10 mouse cellular contexts compared by ENCODE assay signal in genomic region chr3:79784362-79784736, GRCm38 (mm10). TPM values are rescaled to one million over a fixed set of nuclear protein-coding genes. Genes with fewer than 3 reads are reported as not detected.
DNase-seq lines count a peak whose midpoint lies in the region; ATAC-seq lines count a peak whose summit lies in the region.
"Had no signal": no experiment of that assay in that cellular context is flagged by ENCODE, and none has a peak within 500 bp of the region (broad histone marks: within the 10 kb centered on the region; RNA-seq: fewer than 3 reads in every experiment).

No protein-coding gene starts in this region.

- H3K4me1 ChIP-seq in lung, embryonic 16.5 days (replicated peaks; ENCODE audit: control insufficient read depth, insufficient read depth, low read length): peaks cover 10% of the 10 kb centered on the region
- H3K4me1 ChIP-seq in limb, embryonic 15.5 days: no peaks in the 10 kb centered on the region

- peak overlapping the region; percentile 55 for H3K4me2 ChIP-seq in lung, embryonic 16.5 days (ENCODE audit: low read depth, low read length)
- peak overlapping the region; percentile 27 for H3K4me2 ChIP-seq in limb, embryonic 15.5 days

- H3K27ac ChIP-seq in lung, embryonic 16.5 days (ENCODE audit: low read length): no peak overlapping the region
- no peak overlapping the region for H3K27ac ChIP-seq in limb, embryonic 15.5 days
- H3K27ac ChIP-seq: liver, embryonic 14.5 days had no signal

- H3K9me3 ChIP-seq in lung, embryonic 16.5 days (ENCODE audit: control insufficient read depth, low read length): no peaks in the 10 kb centered on the region
- no peaks in the 10 kb centered on the region for H3K9me3 ChIP-seq in limb, embryonic 15.5 days

- no peaks in the 10 kb centered on the region for H3K36me3 ChIP-seq in lung, embryonic 16.5 days (ENCODE audit: control insufficient read depth, insufficient read depth, low read length)
- no peaks in the 10 kb centered on the region for H3K36me3 ChIP-seq in limb, embryonic 15.5 days

- ATAC-seq in lung, embryonic 16.5 days (ENCODE audit: low read depth): peak; percentile 64; the same call in 1 of the 2 replicates
- no peak for ATAC-seq in limb, embryonic 15.5 days (ENCODE audit: insufficient number of reproducible peaks, low FRiP score, low TSS enrichment, low read depth)

- peak; percentile 40 for DNase-seq in embryo, embryonic 10 days (ENCODE audit: low spot score)
- DNase-seq in embryo, embryonic 9.5 days (ENCODE audit: extremely low spot score): no peak
- no peak for DNase-seq in lung, postnatal 10 days
- DNase-seq in yolk sac, embryonic 10.5 days (ENCODE audit: low spot score): no peak
- no peak for DNase-seq in B cell, adult 2 months
- DNase-seq in layer of hippocampus, postnatal 25 days (ENCODE audit: extremely low spot score in 1 of 2, low spot score in 1 of 2): no peak
- DNase-seq: right cerebral cortex, postnatal 14 days had no signal

- peak overlapping the region; percentile 41; the same call in 1 of the 2 replicates for H3K9ac ChIP-seq in lung, embryonic 16.5 days (ENCODE audit: low read length)
- no peak overlapping the region for H3K9ac ChIP-seq in limb, embryonic 15.5 days
- H3K9ac ChIP-seq: liver, embryonic 14.5 days had no signal

- peak overlapping the region; percentile 30 for H3K4me3 ChIP-seq in lung, embryonic 16.5 days (ENCODE audit: low read length)
- H3K4me3 ChIP-seq in limb, embryonic 15.5 days: peak overlapping the region; percentile 9; the same call in 1 of the 2 replicates

- 5% methylated on average over 11 of the region's 11 CpGs for WGBS in lung, embryonic 16.5 days
- whole genome bisulfite sequencing in limb, embryonic 15.5 days: 7% methylated on average over 11 of the region's 11 CpGs

- no peaks in the 10 kb centered on the region for H3K27me3 ChIP-seq in lung, embryonic 16.5 days (ENCODE audit: control insufficient read depth, insufficient read depth, low read depth, low read length)
- no peaks in the 10 kb centered on the region for H3K27me3 ChIP-seq in limb, embryonic 15.5 days

RNA-seq across cellular contexts. Expression of gene Rxfp1, which starts 46.7 kb away (rescaled TPM):
- 0.99 and 1.6 TPM in 2 replicates for polyA plus RNA-seq in lung, embryonic 16.5 days (2015; fragmentation: Nextera tagmentation; extraction: Ambion mirVana)
- polyA plus RNA-seq in limb, embryonic 15.5 days (2015; fragmentation: Nextera tagmentation; extraction: Ambion mirVana): 0.14 and 0.26 TPM in 2 replicates
- total RNA-seq in layer of hippocampus, postnatal 25 days (2021): 10 to 100 TPM in 1 of 2 experiments, 1 to 10 TPM in 1; 6.8 to 12.0 TPM
